Mouse (Mus musculus): Measurements from ENCODE around the gene Ush2a.

DNA sequence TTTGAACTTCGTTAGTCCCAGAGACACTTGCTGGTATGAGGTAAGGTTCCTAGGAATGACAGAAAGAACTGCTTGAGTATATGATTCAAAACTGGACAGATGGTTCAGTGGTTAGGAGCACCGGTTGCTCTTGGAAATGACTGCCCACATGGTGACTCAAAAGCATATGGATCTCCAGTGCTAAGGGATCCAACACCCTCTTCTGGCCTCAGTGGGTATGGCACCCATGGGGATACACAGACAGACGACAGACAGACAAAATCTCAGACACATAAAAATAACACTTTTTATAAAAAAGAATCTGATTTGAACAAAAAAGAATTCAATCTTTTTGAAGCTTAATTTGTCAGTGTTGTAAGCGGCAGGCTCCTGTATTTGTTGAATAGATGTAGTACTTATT, 446.4 kb downstream of the Ush2a start:
- TF ChIP-seq CTCF (IDR thresholded peaks at IDR 0.05; ENCODE audit: low read depth, low read length), result peak; percentile 21; the same call in 1 of the 2 replicates
- no peak for TF ChIP-seq POLR2A (IDR thresholded peaks at IDR 0.05; ENCODE audit: extremely low read depth, insufficient read depth, low read length)
